Mouse (Mus musculus) heart, embryonic 12.5 days (tissue): ENCODE data around the gene Ctla4. TPM values are rescaled to one million over a fixed set of nuclear protein-coding genes. Genes with fewer than 3 reads are reported as not detected.

Experiments
- ATAC-seq: fragments of 200-750 bp; cut with Nextera tagmentation; 2 replicates; pipeline ENCODE4 v1.8.0; 2017; ENCODE audit warnings: moderate TSS enrichment, moderate library complexity; ENCODE audit not compliant: insufficient number of reproducible peaks, low FRiP score
- H3K27ac ChIP-seq: fragments of 300-500 bp; sonication (generic); 2 replicates; pipeline ENCODE4 v1.5.1; 2016; ENCODE audit warnings: mild to moderate bottlenecking, moderate library complexity; ENCODE audit not compliant: poor library complexity, severe bottlenecking
- H3K27me3 ChIP-seq: fragments of 300-500 bp; sonication (generic); replicated peaks from 2 replicates; pipeline ENCODE4 v1.6.1; 2016; ENCODE audit warnings: mild to moderate bottlenecking, moderate library complexity
- H3K36me3 ChIP-seq: fragments of 300-500 bp; sonication (generic); 2 replicates; pipeline ENCODE4 v1.6.1; 2016; ENCODE audit warnings: mild to moderate bottlenecking, moderate library complexity
- H3K4me1 ChIP-seq: fragments of 300-500 bp; sonication (generic); replicated peaks from 2 replicates; pipeline ENCODE4 v1.6.1; 2016; ENCODE audit warnings: mild to moderate bottlenecking
- H3K4me2 ChIP-seq: fragments of 300-500 bp; sonication (generic); 2 replicates; pipeline ENCODE4 v1.6.1; 2016; ENCODE audit warnings: mild to moderate bottlenecking, moderate library complexity
- H3K4me3 ChIP-seq: fragments of 300-500 bp; sonication (generic); 2 replicates; pipeline ENCODE4 v1.5.1; 2016; ENCODE audit warnings: mild to moderate bottlenecking
- H3K9ac ChIP-seq: fragments of 300-500 bp; sonication (generic); 2 replicates; pipeline ENCODE4 v1.6.1; 2016; ENCODE audit warnings: mild to moderate bottlenecking, moderate library complexity
- H3K9me3 ChIP-seq: fragments of 300-500 bp; sonication (generic); replicated peaks from 2 replicates; pipeline ENCODE4 v1.6.1; 2016; ENCODE audit warnings: mild to moderate bottlenecking, moderate library complexity
- WGBS: fragments of 180-500 bp; shearing (Covaris S2); methylation state at CpG from one replicate; pipeline ENCODE4 v1.1.7; 2016; 5-methylcytosine and 5-hydroxymethylcytosine counted together
- polyA plus RNA-seq: library from polyadenylated mRNA; unstranded; fragments of >200 nt; fragmentation: Nextera tagmentation; extraction: Ambion mirVana; gene quantifications from 2 replicates; pipeline ENCODE4 v1.2.1, GENCODE M21; 2016

Ctla4 gene
- polyA plus RNA-seq, 1 experiment from 2014 or later: not detected

- H3K4me3 ChIP-seq: no peak overlapping the region
- no peaks in the 10 kb centered on the region for H3K9me3 ChIP-seq
- H3K36me3 ChIP-seq: no peaks in the 10 kb centered on the region
- H3K27ac ChIP-seq: no peak overlapping the region
- no peak overlapping the region for H3K4me2 ChIP-seq
- H3K27me3 ChIP-seq: no peaks in the 10 kb centered on the region
- H3K9ac ChIP-seq: no peak overlapping the region
- peaks cover 32% of the 10 kb centered on the region for H3K4me1 ChIP-seq
- no peak for ATAC-seq
- 77% methylated on average over 5 of the region's 5 CpGs for WGBS
Observed at GRCm38 (mm10) chr1:60853991-60854390, 32.8 kb upstream of the Ctla4 start.

- H3K27me3 ChIP-seq: no peaks in the 10 kb centered on the region
- H3K27ac ChIP-seq: no peak overlapping the region
- ATAC-seq: no peak
- no peaks in the 10 kb centered on the region for H3K9me3 ChIP-seq
- peaks cover 36% of the 10 kb centered on the region for H3K4me1 ChIP-seq
- H3K9ac ChIP-seq: no peak overlapping the region
- no peak overlapping the region for H3K4me3 ChIP-seq
- no peak overlapping the region for H3K4me2 ChIP-seq
- H3K36me3 ChIP-seq: no peaks in the 10 kb centered on the region
- WGBS: 67% methylated on average over 12 of the region's 12 CpGs
Observed at GRCm38 (mm10) chr1:60857351-60858220, 29.2 kb upstream of the Ctla4 start.

- 41% methylated on average over 3 of the region's 3 CpGs for WGBS
- Histone ChIP-seq H3K4me3 (no peak overlapping the region), H3K4me2 (no peak overlapping the region), H3K27me3 (no peaks in the 10 kb centered on the region), H3K36me3 (no peaks in the 10 kb centered on the region), H3K9me3 (no peaks in the 10 kb centered on the region), H3K4me1 (peaks cover 27% of the 10 kb centered on the region), H3K9ac (no peak overlapping the region), H3K27ac (no peak overlapping the region)
- ATAC-seq: no peak
Observed at GRCm38 (mm10) chr1:60859159-60859558, 27.6 kb upstream of the Ctla4 start.

GRCm38 (mm10) chr1:60859842-60860241, 27.0 kb upstream of the Ctla4 start:
- Histone ChIP-seq H3K9me3 (no peaks in the 10 kb centered on the region), H3K4me1 (peaks cover 27% of the 10 kb centered on the region), H3K27ac (no peak overlapping the region), H3K36me3 (no peaks in the 10 kb centered on the region), H3K4me3 (no peak overlapping the region), H3K27me3 (no peaks in the 10 kb centered on the region), H3K9ac (no peak overlapping the region), H3K4me2 (no peak overlapping the region)
- WGBS: 56% methylated on average over 3 of the region's 3 CpGs
- ATAC-seq: no peak

- WGBS: 13% methylated on average over 3 of the region's 3 CpGs
- Histone ChIP-seq H3K4me3 (no peak overlapping the region; the same call in 1 of the 2 replicates), H3K27ac (no peak overlapping the region), H3K27me3 (no peaks in the 10 kb centered on the region), H3K4me1 (peaks cover 27% of the 10 kb centered on the region), H3K4me2 (peak overlapping the region; percentile 60), H3K36me3 (no peaks in the 10 kb centered on the region), H3K9ac (no peak overlapping the region), H3K9me3 (no peaks in the 10 kb centered on the region)
- ATAC-seq: peak; percentile 46; the same call in 1 of the 2 replicates
Observed at GRCm38 (mm10) chr1:60860357-60860946, 26.3 kb upstream of the Ctla4 start.

- H3K9ac ChIP-seq: peak overlapping the region; percentile 31; the same call in 1 of the 2 replicates
- peaks cover 27% of the 10 kb centered on the region for H3K4me1 ChIP-seq
- H3K36me3 ChIP-seq: no peaks in the 10 kb centered on the region
- no peak for ATAC-seq
- H3K4me3 ChIP-seq: peak overlapping the region; percentile 26
- WGBS: 33% methylated on average over 5 of the region's 5 CpGs
- no peaks in the 10 kb centered on the region for H3K9me3 ChIP-seq
- H3K4me2 ChIP-seq: peak overlapping the region; percentile 60
- H3K27ac ChIP-seq: no peak overlapping the region
- no peaks in the 10 kb centered on the region for H3K27me3 ChIP-seq
Observed at GRCm38 (mm10) chr1:60860955-60861354, 25.8 kb upstream of the Ctla4 start.

- Histone ChIP-seq H3K9ac (no peak overlapping the region), H3K9me3 (no peaks in the 10 kb centered on the region), H3K4me1 (peaks cover 27% of the 10 kb centered on the region), H3K4me3 (no peak overlapping the region), H3K4me2 (no peak overlapping the region), H3K27ac (no peak overlapping the region), H3K27me3 (no peaks in the 10 kb centered on the region), H3K36me3 (no peaks in the 10 kb centered on the region)
- WGBS: 70% methylated on average over 5 of the region's 5 CpGs
- no peak for ATAC-seq
Observed at GRCm38 (mm10) chr1:60861431-60861830, 25.4 kb upstream of the Ctla4 start.

- no peak for ATAC-seq
- no peaks in the 10 kb centered on the region for H3K9me3 ChIP-seq
- peaks cover 27% of the 10 kb centered on the region for H3K4me1 ChIP-seq
- no peak overlapping the region for H3K9ac ChIP-seq
- no peaks in the 10 kb centered on the region for H3K27me3 ChIP-seq
- H3K4me3 ChIP-seq: no peak overlapping the region
- H3K36me3 ChIP-seq: no peaks in the 10 kb centered on the region
- H3K27ac ChIP-seq: peak overlapping the region; percentile 29
- no peak overlapping the region for H3K4me2 ChIP-seq
- WGBS: 49% methylated on average over 3 of the region's 3 CpGs
Observed at GRCm38 (mm10) chr1:60862510-60862909, 24.3 kb upstream of the Ctla4 start.

- ATAC-seq: peak; percentile 37; the same call in 1 of the 2 replicates
- H3K4me1 ChIP-seq: peaks cover 27% of the 10 kb centered on the region
- peak overlapping the region; percentile 29 for H3K27ac ChIP-seq
- H3K4me2 ChIP-seq: peak overlapping the region; percentile 26
- H3K9me3 ChIP-seq: no peaks in the 10 kb centered on the region
- H3K27me3 ChIP-seq: no peaks in the 10 kb centered on the region
- H3K36me3 ChIP-seq: no peaks in the 10 kb centered on the region
- no peak overlapping the region for H3K4me3 ChIP-seq
- no peak overlapping the region for H3K9ac ChIP-seq
- WGBS: 38% methylated on average over 13 of the region's 13 CpGs
Observed at GRCm38 (mm10) chr1:60862951-60863461, 23.8 kb upstream of the Ctla4 start.

GRCm38 (mm10) chr1:60863701-60864100, 23.1 kb upstream of the Ctla4 start:
- ATAC-seq: no peak
- WGBS: 82% methylated on average over 3 of the region's 3 CpGs
- H3K4me2 ChIP-seq: no peak overlapping the region

GRCm38 (mm10) chr1:60865167-60865566, 21.6 kb upstream of the Ctla4 start:
- no peak for ATAC-seq
- no peak overlapping the region for H3K4me2 ChIP-seq
- H3K4me1 ChIP-seq: peaks cover 16% of the 10 kb centered on the region
- no peak overlapping the region for H3K4me3 ChIP-seq
- H3K9me3 ChIP-seq: no peaks in the 10 kb centered on the region
- H3K36me3 ChIP-seq: no peaks in the 10 kb centered on the region
- H3K9ac ChIP-seq: no peak overlapping the region
- 75% methylated on average over 2 of the region's 2 CpGs for WGBS
- H3K27me3 ChIP-seq: no peaks in the 10 kb centered on the region
- H3K27ac ChIP-seq: no peak overlapping the region

More at GRCm38 (mm10) chr1:60863701-60864100, 23.1 kb upstream of the Ctla4 start:
- Histone ChIP-seq H3K36me3 (no peaks in the 10 kb centered on the region), H3K9me3 (no peaks in the 10 kb centered on the region), H3K27ac (no peak overlapping the region), H3K27me3 (no peaks in the 10 kb centered on the region), H3K9ac (no peak overlapping the region), H3K4me1 (peaks cover 27% of the 10 kb centered on the region), H3K4me3 (no peak overlapping the region)
